Mouse (Mus musculus): ENCODE results near the gene Eif3d.

DNA sequence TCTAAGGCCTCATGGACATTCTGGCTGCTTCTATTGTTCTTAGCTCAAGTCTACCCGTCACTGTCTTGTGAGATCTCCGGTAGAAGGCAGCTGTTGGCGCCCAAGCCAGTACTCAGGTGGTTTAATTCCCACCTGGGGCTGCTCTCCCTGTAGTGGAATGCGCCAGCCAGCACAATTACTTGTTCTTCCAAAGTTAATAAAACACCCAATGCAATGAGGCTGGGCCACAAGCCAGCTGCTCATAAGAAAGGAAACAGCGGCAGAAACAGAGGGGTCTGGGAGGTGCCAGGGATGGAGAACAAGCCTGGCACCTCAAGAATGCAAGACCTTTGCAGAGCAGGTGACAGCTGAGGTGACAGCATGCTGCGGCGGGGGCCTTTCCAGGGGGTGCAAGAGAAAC, 21.6 kb downstream of the Eif3d start:
- no peak for TF ChIP-seq CTCF (IDR thresholded peaks at IDR 0.05; ENCODE audit: low read depth, low read length)
- no peak for TF ChIP-seq POLR2AphosphoS5 (IDR thresholded peaks at IDR 0.05; ENCODE audit: insufficient replicate concordance, low read depth, low read length)
- TF ChIP-seq TAL1 (conservative IDR thresholded peaks at IDR 0.05; ENCODE audit: low read depth, low read length), result no peak
- no peak for TF ChIP-seq GATA1 (IDR thresholded peaks at IDR 0.05; ENCODE audit: borderline replicate concordance, low read length)
